Comparison of ENCODE assay signal across 9 mouse cellular contexts in genomic region chr6:39574951-39575350, GRCm38 (mm10). TPM values are rescaled to one million over a fixed set of nuclear protein-coding genes. Genes with fewer than 3 reads are reported as not detected.
DNase-seq lines count a peak whose midpoint lies in the region; ATAC-seq and TF ChIP-seq lines count a peak whose summit lies in the region.
"Had no signal": no experiment of that assay in that cellular context is flagged by ENCODE, and none has a peak within 500 bp of the region (broad histone marks: within the 10 kb centered on the region; RNA-seq: fewer than 3 reads in every experiment).

No protein-coding gene starts in this region.

- H3K4me1 ChIP-seq in embryonic facial prominence, embryonic 13.5 days, result peaks cover 8% of the 10 kb centered on the region
- H3K4me1 ChIP-seq in intestine, embryonic 14.5 days (replicated peaks; ENCODE audit: control insufficient read depth, insufficient read depth, low read length), result peaks cover 6% of the 10 kb centered on the region
- H3K4me1 ChIP-seq in neural tube, embryonic 12.5 days, result peaks cover 7% of the 10 kb centered on the region

- 0 out of 2 replicates have a peak overlapping the region, but pooled peaks have one; percentile 97 for H3K27ac ChIP-seq in layer of hippocampus, adult 2 months
- H3K27ac ChIP-seq in embryonic facial prominence, embryonic 13.5 days, result peak overlapping the region; percentile 96; the same call in 1 of the 2 replicates
- no peak overlapping the region for H3K27ac ChIP-seq in intestine, embryonic 14.5 days (ENCODE audit: low read depth)
- no peak overlapping the region for H3K27ac ChIP-seq in neural tube, embryonic 12.5 days

- no peak for DNase-seq in layer of hippocampus, adult 2 months (ENCODE audit: low spot score in 2 of 2)
- no peak for DNase-seq in layer of hippocampus, postnatal 36 days
- no peak for DNase-seq in intestine, embryonic 14.5 days (ENCODE audit: low spot score)
- DNase-seq in adrenal gland, postnatal 10 days, result no peak
- no peak for DNase-seq in adrenal gland, adult (ENCODE audit: inconsistent age in 2 of 2, low spot score in 1 of 2)
- no peak for DNase-seq in adrenal gland, adult 8-10 months
- DNase-seq: right cerebral cortex, postnatal 25 days had no signal

- peak overlapping the region; percentile 87 for H3K4me2 ChIP-seq in embryonic facial prominence, embryonic 13.5 days
- peak overlapping the region; percentile 59 for H3K4me2 ChIP-seq in intestine, embryonic 14.5 days (ENCODE audit: low read length)
- peak overlapping the region; percentile 86 for H3K4me2 ChIP-seq in neural tube, embryonic 12.5 days (replicated peaks)

- TF ChIP-seq CTCF in layer of hippocampus, adult 2 months (conservative IDR thresholded peaks at IDR 0.05), result no peak

- H3K36me3 ChIP-seq in embryonic facial prominence, embryonic 13.5 days, result peaks cover 29% of the 10 kb centered on the region
- peaks cover 29% of the 10 kb centered on the region for H3K36me3 ChIP-seq in intestine, embryonic 14.5 days (ENCODE audit: control insufficient read depth, insufficient read depth, low read length)
- H3K36me3 ChIP-seq in neural tube, embryonic 12.5 days, result peaks cover 24% of the 10 kb centered on the region

- H3K9me3 ChIP-seq in embryonic facial prominence, embryonic 13.5 days, result no peaks in the 10 kb centered on the region
- no peaks in the 10 kb centered on the region for H3K9me3 ChIP-seq in intestine, embryonic 14.5 days (ENCODE audit: control insufficient read depth, low read length)
- H3K9me3 ChIP-seq in neural tube, embryonic 12.5 days, result no peaks in the 10 kb centered on the region

- peak overlapping the region; percentile 91 for H3K4me3 ChIP-seq in layer of hippocampus, adult 2 months
- H3K4me3 ChIP-seq in embryonic facial prominence, embryonic 13.5 days, result peak overlapping the region; percentile 88
- H3K4me3 ChIP-seq in intestine, embryonic 14.5 days (ENCODE audit: low read depth, low read length), result peak overlapping the region; percentile 59; the same call in 1 of the 2 replicates
- H3K4me3 ChIP-seq in neural tube, embryonic 12.5 days, result peak overlapping the region; percentile 73

- ATAC-seq in embryonic facial prominence, embryonic 13.5 days (ENCODE audit: insufficient number of reproducible peaks, insufficient read depth, low FRiP score, low TSS enrichment, low read depth), result no peak
- ATAC-seq in intestine, embryonic 14.5 days (replicated peaks; ENCODE audit: low FRiP score, low TSS enrichment, low read depth), result no peak
- no peak for ATAC-seq in neural tube, embryonic 12.5 days (ENCODE audit: low FRiP score, low read depth)

- no peaks in the 10 kb centered on the region for H3K27me3 ChIP-seq in embryonic facial prominence, embryonic 13.5 days
- H3K27me3 ChIP-seq in intestine, embryonic 14.5 days (replicated peaks; ENCODE audit: control insufficient read depth, insufficient read depth, low read length), result no peaks in the 10 kb centered on the region
- H3K27me3 ChIP-seq in neural tube, embryonic 12.5 days (replicated peaks), result no peaks in the 10 kb centered on the region

- WGBS in embryonic facial prominence, embryonic 13.5 days, result 57% methylated on average over 7 of the region's 7 CpGs
- 65% methylated on average over 7 of the region's 7 CpGs for WGBS in intestine, embryonic 14.5 days
- 77% methylated on average over 7 of the region's 7 CpGs for whole genome bisulfite sequencing in neural tube, embryonic 12.5 days

- H3K9ac ChIP-seq in embryonic facial prominence, embryonic 13.5 days, result peak overlapping the region; percentile 91
- H3K9ac ChIP-seq in intestine, embryonic 14.5 days (ENCODE audit: low read length), result peak overlapping the region; percentile 78
- H3K9ac ChIP-seq in neural tube, embryonic 12.5 days, result no peak overlapping the region

RNA-seq across cellular contexts. Expression of gene Adck2, which starts 1.3 kb away (rescaled TPM):
- 10 to 100 TPM; 27.5 to 32.0 TPM for total RNA-seq in layer of hippocampus, adult 2 months (2021)
- total RNA-seq in layer of hippocampus, postnatal 36 days (2021), result 10 to 100 TPM; 29.7 to 33.1 TPM
- polyA plus RNA-seq in embryonic facial prominence, embryonic 13.5 days (2015; fragmentation: Nextera tagmentation; extraction: Ambion mirVana), result 40.6 and 42.3 TPM in 2 replicates
- 25.0 and 31.6 TPM in 2 replicates for polyA plus RNA-seq in intestine, embryonic 14.5 days (2014; fragmentation: Nextera tagmentation; extraction: Ambion mirVana)
- polyA plus RNA-seq in neural tube, embryonic 12.5 days (2016; fragmentation: Nextera tagmentation; extraction: Ambion mirVana), result 37.2 and 40.9 TPM in 2 replicates
- total RNA-seq in adrenal gland, postnatal 10 days (2021), result 10 to 100 TPM; 22.2 to 35.0 TPM
- total RNA-seq in adrenal gland, adult 8-10 months (2022), result 10 to 100 TPM; 22.2 to 38.8 (median 34.5) TPM

RNA-seq across cellular contexts. Expression of gene Gm42420, which starts 10.6 kb away (rescaled TPM):
- total RNA-seq in layer of hippocampus, adult 2 months (2021), result not detected
- 1 to 10 TPM in 1 of 2 experiments, not detected in 1; 2.2 TPM for total RNA-seq in layer of hippocampus, postnatal 36 days (2021)
- 1.7 TPM in 1 of 2 replicates, not detected in the other for polyA plus RNA-seq in embryonic facial prominence, embryonic 13.5 days (2015; fragmentation: Nextera tagmentation; extraction: Ambion mirVana)
- polyA plus RNA-seq in intestine, embryonic 14.5 days (2014; fragmentation: Nextera tagmentation; extraction: Ambion mirVana), result 0.97 TPM in 1 of 2 replicates, not detected in the other
- polyA plus RNA-seq in neural tube, embryonic 12.5 days (2016; fragmentation: Nextera tagmentation; extraction: Ambion mirVana), result 0.51 and 1.7 TPM in 2 replicates
- 1 to 10 TPM; 1.0 to 1.3 TPM for total RNA-seq in adrenal gland, postnatal 10 days (2021)
- total RNA-seq in adrenal gland, adult 8-10 months (2022), result 1 to 10 TPM in 1 of 4 experiments, under 1 TPM in 2, not detected in 1; 0.62 to 1.3 (median 0.75) TPM

RNA-seq across cellular contexts. Expression of gene Dennd2a, which starts 17.3 kb away (rescaled TPM):
- 10 to 100 TPM; 37.0 to 38.2 TPM for total RNA-seq in layer of hippocampus, adult 2 months (2021)
- total RNA-seq in layer of hippocampus, postnatal 36 days (2021), result 10 to 100 TPM; 34.6 to 38.9 TPM
- polyA plus RNA-seq in embryonic facial prominence, embryonic 13.5 days (2015; fragmentation: Nextera tagmentation; extraction: Ambion mirVana), result 18.0 and 21.2 TPM in 2 replicates
- polyA plus RNA-seq in intestine, embryonic 14.5 days (2014; fragmentation: Nextera tagmentation; extraction: Ambion mirVana), result 18.9 and 21.0 TPM in 2 replicates
- 48.4 and 50.6 TPM in 2 replicates for polyA plus RNA-seq in neural tube, embryonic 12.5 days (2016; fragmentation: Nextera tagmentation; extraction: Ambion mirVana)
- total RNA-seq in adrenal gland, postnatal 10 days (2021), result 10 to 100 TPM; 14.3 to 16.0 TPM
- 10 to 100 TPM in 2 of 4 experiments, 1 to 10 TPM in 2; 7.3 to 14.8 (median 10.4) TPM for total RNA-seq in adrenal gland, adult 8-10 months (2022)

RNA-seq across cellular contexts. Expression of gene Ndufb2, which starts 17.4 kb away (rescaled TPM):
- total RNA-seq in layer of hippocampus, adult 2 months (2021), result 100 to 1,000 TPM; 167 to 192 TPM
- 100 to 1,000 TPM; 183 to 193 TPM for total RNA-seq in layer of hippocampus, postnatal 36 days (2021)
- 330 and 353 TPM in 2 replicates for polyA plus RNA-seq in embryonic facial prominence, embryonic 13.5 days (2015; fragmentation: Nextera tagmentation; extraction: Ambion mirVana)
- 394 and 416 TPM in 2 replicates for polyA plus RNA-seq in intestine, embryonic 14.5 days (2014; fragmentation: Nextera tagmentation; extraction: Ambion mirVana)
- 319 and 340 TPM in 2 replicates for polyA plus RNA-seq in neural tube, embryonic 12.5 days (2016; fragmentation: Nextera tagmentation; extraction: Ambion mirVana)
- total RNA-seq in adrenal gland, postnatal 10 days (2021), result 100 to 1,000 TPM; 335 to 373 TPM
- total RNA-seq in adrenal gland, adult 8-10 months (2022), result 100 to 1,000 TPM; 161 to 197 (median 187) TPM

Comparison
In these comparisons a context has a peak if more than half of its experiments do, and no peak if none do; other contexts are left out.
1. H3K27ac ChIP-seq: peak in layer of hippocampus, adult 2 months (single experiment) and embryonic facial prominence, embryonic 13.5 days (single experiment); none in intestine, embryonic 14.5 days (single experiment) and neural tube, embryonic 12.5 days (single experiment).
2. Peak in every context shown above with its lines, with median percentiles within 50 percentile points of each other: H3K4me3 ChIP-seq and H3K4me2 ChIP-seq.